Mouse (Mus musculus): ENCODE data around the gene Arl3. TPM values are rescaled to one million over a fixed set of nuclear protein-coding genes. Genes with fewer than 3 reads are reported as not detected.
A peak's percentile ranks its signal among the peaks of the same experiment; 100 is the strongest.

Gene Arl3
- polyA plus RNA-seq, 1 experiment from 2014 or later, result 130 TPM

DNA sequence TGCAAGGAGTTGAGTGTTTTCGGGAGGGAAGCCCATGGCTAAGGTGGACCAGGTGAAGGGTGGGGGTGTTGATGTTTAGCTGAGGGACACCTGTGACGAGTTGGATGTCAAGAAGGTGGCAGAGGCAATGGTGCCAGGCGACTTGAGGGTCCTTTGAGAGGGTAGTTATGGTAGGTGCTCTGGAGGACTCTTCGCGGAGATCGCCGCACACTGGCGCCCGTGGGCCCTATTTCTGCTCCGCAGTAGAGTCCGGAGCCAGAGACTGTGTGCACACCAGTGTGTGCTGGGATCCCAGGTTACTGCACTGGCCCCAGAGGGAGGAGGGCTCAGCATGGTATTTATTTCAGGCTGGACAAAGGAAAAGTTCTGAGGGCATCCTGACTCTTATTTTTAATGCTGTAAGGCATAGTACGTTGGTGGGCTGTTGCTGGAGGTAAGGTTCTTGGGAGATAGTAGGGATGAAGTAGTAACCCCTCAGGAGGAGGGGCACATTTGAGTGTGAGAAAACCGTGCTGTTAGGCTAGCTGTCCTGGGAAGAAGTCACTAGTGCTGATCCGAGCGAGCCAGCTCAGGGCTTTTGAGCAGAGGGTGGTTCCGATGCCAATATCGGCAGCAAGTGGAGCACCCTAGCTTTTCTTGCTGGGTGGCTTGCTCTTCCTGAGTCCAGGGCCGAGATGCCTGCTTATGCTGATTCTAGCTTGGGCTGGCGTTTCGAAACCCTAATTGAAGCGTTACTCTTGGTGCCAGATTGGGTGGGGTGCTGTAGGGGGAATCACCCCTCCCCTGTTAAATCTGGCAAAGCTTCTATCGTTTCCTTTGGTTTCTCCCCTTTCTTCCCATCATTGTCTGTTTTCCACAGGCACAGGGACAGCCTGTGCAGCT is 26.6 kb upstream of the Arl3 start:
- DNase-seq (ENCODE audit: low spot score), result no peak
- Histone ChIP-seq H3K4me1 (ENCODE audit: control insufficient read depth, insufficient read depth, low read length) (no peaks in the 10 kb centered on the region), H3K4me3 (ENCODE audit: low read depth, low read length) (peak overlapping the region; percentile 87), H3K9ac (replicated peaks; ENCODE audit: low read length) (peak overlapping the region; percentile 85), H3K4me2 (ENCODE audit: low read depth, low read length) (peak overlapping the region; percentile 82), H3K36me3 (replicated peaks; ENCODE audit: control insufficient read depth, insufficient read depth, low read depth, low read length) (no peaks in the 10 kb centered on the region), H3K27ac (replicated peaks; ENCODE audit: low read depth, low read length) (0 out of 2 replicates have a peak overlapping the region, but pooled peaks have one; percentile 32), H3K27me3 (ENCODE audit: control insufficient read depth, insufficient read depth, low read length) (no peaks in the 10 kb centered on the region), H3K9me3 (replicated peaks; ENCODE audit: control insufficient read depth, low read length) (no peaks in the 10 kb centered on the region)
- no peak for ATAC-seq (replicated peaks; ENCODE audit: insufficient number of reproducible peaks, low FRiP score, low TSS enrichment, low read depth)
- WGBS, result 19% methylated on average over 22 of the region's 22 CpGs

- no peaks in the 10 kb centered on the region for H3K36me3 ChIP-seq (replicated peaks; ENCODE audit: control insufficient read depth, insufficient read depth, low read depth, low read length)
- peak within 1 kb of the TSS; percentile 87 for H3K4me3 ChIP-seq (ENCODE audit: low read depth, low read length)
- ATAC-seq (replicated peaks; ENCODE audit: insufficient number of reproducible peaks, low FRiP score, low TSS enrichment, low read depth) (peak; percentile 99), DNase-seq (ENCODE audit: low spot score) (peak; percentile 99)
- H3K4me1 ChIP-seq (ENCODE audit: control insufficient read depth, insufficient read depth, low read length), result no peaks in the 10 kb centered on the region
- peak within 1 kb of the TSS; percentile 82 for H3K4me2 ChIP-seq (ENCODE audit: low read depth, low read length)
- no peaks in the 10 kb centered on the region for H3K9me3 ChIP-seq (replicated peaks; ENCODE audit: control insufficient read depth, low read length)
- peak within 1 kb of the TSS; percentile 85 for H3K9ac ChIP-seq (replicated peaks; ENCODE audit: low read length)
- no peaks in the 10 kb centered on the region for H3K27me3 ChIP-seq (ENCODE audit: control insufficient read depth, insufficient read depth, low read length)
- H3K27ac ChIP-seq (replicated peaks; ENCODE audit: low read depth, low read length), result 0 out of 2 replicates have a peak within 1 kb of the TSS, but pooled peaks have one; percentile 32
- WGBS, result under 1% methylated on average over 22 of the region's 22 CpGs
These were observed 25.8 kb upstream of the Arl3 start, which contains the start of gene Wbp1l for GRCm38 (mm10) chr19:46598720-46599252. Wbp1l (plus strand) TSS chr19:46599084.

- no peaks in the 10 kb centered on the region for H3K27me3 ChIP-seq (ENCODE audit: control insufficient read depth, insufficient read depth, low read length)
- no peaks in the 10 kb centered on the region for H3K9me3 ChIP-seq (replicated peaks; ENCODE audit: control insufficient read depth, low read length)
- H3K27ac ChIP-seq (replicated peaks; ENCODE audit: low read depth, low read length), result no peak overlapping the region
- H3K4me3 ChIP-seq (ENCODE audit: low read depth, low read length), result no peak overlapping the region
- no peak overlapping the region for H3K9ac ChIP-seq (replicated peaks; ENCODE audit: low read length)
- no peaks in the 10 kb centered on the region for H3K4me1 ChIP-seq (ENCODE audit: control insufficient read depth, insufficient read depth, low read length)
- DNase-seq (ENCODE audit: low spot score) (no peak), ATAC-seq (replicated peaks; ENCODE audit: insufficient number of reproducible peaks, low FRiP score, low TSS enrichment, low read depth) (no peak)
- no peak overlapping the region for H3K4me2 ChIP-seq (ENCODE audit: low read depth, low read length)
- H3K36me3 ChIP-seq (replicated peaks; ENCODE audit: control insufficient read depth, insufficient read depth, low read depth, low read length), result no peaks in the 10 kb centered on the region
- WGBS, result 78% methylated on average over 4 of the region's 4 CpGs
These were observed 25.2 kb upstream of the Arl3 start for GRCm38 (mm10) chr19:46598187-46598586.

GRCm38 (mm10) chr19:46592751-46593439 is 19.9 kb upstream of the Arl3 start:
- 89% methylated on average over 9 of the region's 9 CpGs for WGBS

DNA sequence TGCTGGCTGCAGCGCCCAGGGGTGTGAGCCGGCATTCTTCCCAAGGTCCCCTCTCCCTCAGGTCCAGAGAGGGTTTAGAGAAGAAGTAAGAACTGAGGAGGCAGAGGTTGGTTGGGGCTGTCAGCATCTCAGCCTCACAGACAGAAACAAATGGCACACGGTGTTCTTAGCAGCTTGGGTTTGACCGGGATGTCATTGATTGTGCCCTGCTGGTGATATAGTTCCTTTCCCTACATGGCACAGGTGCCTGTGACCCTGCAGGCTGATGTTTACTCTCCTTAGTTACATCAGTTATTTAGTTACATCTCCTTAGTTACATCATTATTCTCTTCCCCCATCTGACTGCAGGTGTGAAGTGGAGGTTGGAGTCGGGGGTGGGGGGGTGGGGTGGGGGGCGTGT is 18.6 kb upstream of the Arl3 start:
- H3K36me3 ChIP-seq (replicated peaks; ENCODE audit: control insufficient read depth, insufficient read depth, low read depth, low read length), result no peaks in the 10 kb centered on the region; the same call in 1 of the 2 replicates
- no peak overlapping the region for H3K9ac ChIP-seq (replicated peaks; ENCODE audit: low read length)
- H3K4me2 ChIP-seq (ENCODE audit: low read depth, low read length), result no peak overlapping the region
- no peaks in the 10 kb centered on the region for H3K4me1 ChIP-seq (ENCODE audit: control insufficient read depth, insufficient read depth, low read length)
- ATAC-seq (replicated peaks; ENCODE audit: insufficient number of reproducible peaks, low FRiP score, low TSS enrichment, low read depth), result no peak
- H3K27ac ChIP-seq (replicated peaks; ENCODE audit: low read depth, low read length), result no peak overlapping the region
- WGBS, result 95% methylated on average over 6 of the region's 6 CpGs
- no peaks in the 10 kb centered on the region for H3K27me3 ChIP-seq (ENCODE audit: control insufficient read depth, insufficient read depth, low read length)
- DNase-seq (ENCODE audit: low spot score), result no peak
- no peaks in the 10 kb centered on the region for H3K9me3 ChIP-seq (replicated peaks; ENCODE audit: control insufficient read depth, low read length)
- H3K4me3 ChIP-seq (ENCODE audit: low read depth, low read length), result no peak overlapping the region

More at GRCm38 (mm10) chr19:46592751-46593439, 19.9 kb upstream of the Arl3 start:
- H3K9ac ChIP-seq (replicated peaks; ENCODE audit: low read length), result no peak overlapping the region
- H3K4me3 ChIP-seq (ENCODE audit: low read depth, low read length), result no peak overlapping the region
- H3K27ac ChIP-seq (replicated peaks; ENCODE audit: low read depth, low read length), result no peak overlapping the region
- DNase-seq (ENCODE audit: low spot score) (no peak), ATAC-seq (replicated peaks; ENCODE audit: insufficient number of reproducible peaks, low FRiP score, low TSS enrichment, low read depth) (no peak)
- H3K4me1 ChIP-seq (ENCODE audit: control insufficient read depth, insufficient read depth, low read length), result no peaks in the 10 kb centered on the region
- H3K9me3 ChIP-seq (replicated peaks; ENCODE audit: control insufficient read depth, low read length), result no peaks in the 10 kb centered on the region
- no peaks in the 10 kb centered on the region; the same call in 1 of the 2 replicates for H3K36me3 ChIP-seq (replicated peaks; ENCODE audit: control insufficient read depth, insufficient read depth, low read depth, low read length)
- H3K27me3 ChIP-seq (ENCODE audit: control insufficient read depth, insufficient read depth, low read length), result no peaks in the 10 kb centered on the region
- no peak overlapping the region for H3K4me2 ChIP-seq (ENCODE audit: low read depth, low read length)

DNA sequence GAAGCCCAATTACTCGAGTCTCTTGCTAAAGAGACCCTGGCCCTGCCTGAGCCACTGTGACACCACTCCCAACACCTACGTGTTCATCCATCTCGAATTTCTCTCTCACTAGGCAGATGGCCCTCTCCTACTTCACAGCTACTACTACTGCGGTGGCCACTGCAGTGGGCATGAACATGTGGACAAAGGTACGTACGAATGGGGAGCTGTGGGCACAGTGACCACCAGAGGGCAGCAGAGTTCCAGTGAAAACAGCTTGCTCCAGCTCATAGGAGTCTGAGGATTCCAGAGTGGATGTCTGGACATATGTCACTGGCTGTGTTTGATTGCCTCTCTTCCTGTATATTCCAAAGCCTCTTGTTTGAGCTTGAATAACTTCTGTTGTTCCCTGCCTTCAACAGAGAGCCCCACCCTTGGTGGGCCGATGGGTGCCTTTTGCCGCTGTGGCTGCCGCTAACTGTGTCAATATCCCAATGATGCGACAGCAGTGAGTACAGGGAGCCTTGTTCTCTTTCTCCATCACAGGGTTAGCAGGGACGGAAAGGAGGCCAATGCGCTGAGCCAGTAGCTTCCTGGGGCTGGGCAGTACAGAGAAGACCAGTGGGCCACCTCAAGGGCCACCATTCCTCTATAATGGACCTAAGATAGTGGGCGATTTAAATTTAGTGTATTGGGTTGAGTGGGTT is 15.0 kb upstream of the Arl3 start:
- no peaks in the 10 kb centered on the region; the same call in 1 of the 2 replicates for H3K36me3 ChIP-seq (replicated peaks; ENCODE audit: control insufficient read depth, insufficient read depth, low read depth, low read length)
- DNase-seq (ENCODE audit: low spot score), result peak; percentile 92
- H3K4me2 ChIP-seq (ENCODE audit: low read depth, low read length), result no peak overlapping the region
- H3K9ac ChIP-seq (replicated peaks; ENCODE audit: low read length), result no peak overlapping the region
- WGBS, result 60% methylated on average over 13 of the region's 13 CpGs
- no peaks in the 10 kb centered on the region for H3K9me3 ChIP-seq (replicated peaks; ENCODE audit: control insufficient read depth, low read length)
- no peak overlapping the region for H3K4me3 ChIP-seq (ENCODE audit: low read depth, low read length)
- H3K27ac ChIP-seq (replicated peaks; ENCODE audit: low read depth, low read length), result no peak overlapping the region
- no peaks in the 10 kb centered on the region for H3K27me3 ChIP-seq (ENCODE audit: control insufficient read depth, insufficient read depth, low read length)
- no peaks in the 10 kb centered on the region for H3K4me1 ChIP-seq (ENCODE audit: control insufficient read depth, insufficient read depth, low read length)
- ATAC-seq (replicated peaks; ENCODE audit: insufficient number of reproducible peaks, low FRiP score, low TSS enrichment, low read depth), result peak; percentile 66; the same call in 1 of the 2 replicates

GRCm38 (mm10) chr19:46575196-46575595 is 2.2 kb upstream of the Arl3 start:
- Histone ChIP-seq H3K27me3 (ENCODE audit: control insufficient read depth, insufficient read depth, low read length) (no peaks in the 10 kb centered on the region), H3K27ac (replicated peaks; ENCODE audit: low read depth, low read length) (no peak overlapping the region), H3K9ac (replicated peaks; ENCODE audit: low read length) (no peak overlapping the region), H3K4me1 (ENCODE audit: control insufficient read depth, insufficient read depth, low read length) (no peaks in the 10 kb centered on the region), H3K9me3 (replicated peaks; ENCODE audit: control insufficient read depth, low read length) (no peaks in the 10 kb centered on the region), H3K4me3 (ENCODE audit: low read depth, low read length) (no peak overlapping the region), H3K4me2 (ENCODE audit: low read depth, low read length) (no peak overlapping the region), H3K36me3 (replicated peaks; ENCODE audit: control insufficient read depth, insufficient read depth, low read depth, low read length) (no peaks in the 10 kb centered on the region)
- DNase-seq (ENCODE audit: low spot score) (no peak), ATAC-seq (replicated peaks; ENCODE audit: insufficient number of reproducible peaks, low FRiP score, low TSS enrichment, low read depth) (no peak)
- 60% methylated on average over 4 of the region's 4 CpGs for WGBS

All from embryonic facial prominence, embryonic 11.5 days (tissue).